Mouse (Mus musculus): Measurements from ENCODE around the gene Ccnl1. TPM values are rescaled to one million over a fixed set of nuclear protein-coding genes. Genes with fewer than 3 reads are reported as not detected.

Gene Ccnl1
- 82.6 and 88.2 TPM in 2 replicates for polyA plus RNA-seq (2015; fragmentation: Nextera tagmentation; extraction: Ambion mirVana)

GRCm38 (mm10) chr3:65958102-65958839 lies at the start of gene Ccnl1:
Gene Ccnl1, minus strand, starts transcription at chr3:65958249.
- WGBS: under 1% methylated on average over 68 of the region's 70 CpGs
- Histone ChIP-seq H3K27ac (peak within 1 kb of the TSS; percentile 100), H3K36me3 (ENCODE audit: insufficient read depth, low read length) (no peaks in the 10 kb centered on the region; the same call in 1 of the 2 replicates), H3K27me3 (ENCODE audit: insufficient read depth, low read length) (no peaks in the 10 kb centered on the region), H3K4me3 (replicated peaks; ENCODE audit: low read depth, low read length) (peak within 1 kb of the TSS; percentile 96), H3K9me3 (replicated peaks; ENCODE audit: low read length) (no peaks in the 10 kb centered on the region), H3K9ac (ENCODE audit: low read depth, low read length) (peak within 1 kb of the TSS; percentile 99), H3K4me1 (replicated peaks; ENCODE audit: insufficient read depth, low read length) (peaks cover 5% of the 10 kb centered on the region), H3K4me2 (ENCODE audit: low read length) (peak within 1 kb of the TSS; percentile 87)
- DNase-seq (ENCODE audit: low spot score) (peak; percentile 95), ATAC-seq (replicated peaks; ENCODE audit: low FRiP score, low read depth) (peak; percentile 96)
- TF ChIP-seq CTCF (IDR thresholded peaks at IDR 0.05; ENCODE audit: low read depth): no peak

- ATAC-seq (replicated peaks; ENCODE audit: low FRiP score, low read depth) (no peak), DNase-seq (ENCODE audit: low spot score) (no peak)
- no peaks in the 10 kb centered on the region for H3K4me1 ChIP-seq (replicated peaks; ENCODE audit: insufficient read depth, low read length)
- 82% methylated on average over 4 of the region's 4 CpGs for WGBS
- no peak overlapping the region for H3K4me3 ChIP-seq (replicated peaks; ENCODE audit: low read depth, low read length)
- no peak overlapping the region for H3K9ac ChIP-seq (ENCODE audit: low read depth, low read length)
- no peak overlapping the region for H3K4me2 ChIP-seq (ENCODE audit: low read length)
- H3K9me3 ChIP-seq (replicated peaks; ENCODE audit: low read length): no peaks in the 10 kb centered on the region
- no peaks in the 10 kb centered on the region for H3K27me3 ChIP-seq (ENCODE audit: insufficient read depth, low read length)
- no peaks in the 10 kb centered on the region for H3K36me3 ChIP-seq (ENCODE audit: insufficient read depth, low read length)
- TF ChIP-seq CTCF (IDR thresholded peaks at IDR 0.05; ENCODE audit: low read depth): no peak
- no peak overlapping the region for H3K27ac ChIP-seq
Measured at GRCm38 (mm10) chr3:66004989-66005388, 46.9 kb upstream of the Ccnl1 start.

GRCm38 (mm10) chr3:66004220-66004951 lies 46.3 kb upstream of the Ccnl1 start:
- 70% methylated on average over 7 of the region's 7 CpGs for WGBS
- DNase-seq (ENCODE audit: low spot score) (peak; percentile 81), ATAC-seq (replicated peaks; ENCODE audit: low FRiP score, low read depth) (no peak)
- no peak overlapping the region for H3K4me3 ChIP-seq (replicated peaks; ENCODE audit: low read depth, low read length)
- H3K36me3 ChIP-seq (ENCODE audit: insufficient read depth, low read length): no peaks in the 10 kb centered on the region
- no peak overlapping the region for H3K4me2 ChIP-seq (ENCODE audit: low read length)
- H3K27ac ChIP-seq: no peak overlapping the region
- TF ChIP-seq CTCF (IDR thresholded peaks at IDR 0.05; ENCODE audit: low read depth): peak; percentile 57; the same call in 1 of the 2 replicates
- no peaks in the 10 kb centered on the region for H3K9me3 ChIP-seq (replicated peaks; ENCODE audit: low read length)
- no peaks in the 10 kb centered on the region for H3K4me1 ChIP-seq (replicated peaks; ENCODE audit: insufficient read depth, low read length)
- no peaks in the 10 kb centered on the region for H3K27me3 ChIP-seq (ENCODE audit: insufficient read depth, low read length)
- no peak overlapping the region for H3K9ac ChIP-seq (ENCODE audit: low read depth, low read length)

GRCm38 (mm10) chr3:66000400-66000799 lies 42.4 kb upstream of the Ccnl1 start:
- H3K36me3 ChIP-seq (ENCODE audit: insufficient read depth, low read length): no peaks in the 10 kb centered on the region
- no peak for TF ChIP-seq CTCF (IDR thresholded peaks at IDR 0.05; ENCODE audit: low read depth)
- WGBS: 83% methylated on average over 2 of the region's 2 CpGs

GRCm38 (mm10) chr3:65997360-65998008 lies 39.4 kb upstream of the Ccnl1 start:
- no peaks in the 10 kb centered on the region for H3K36me3 ChIP-seq (ENCODE audit: insufficient read depth, low read length)
- 19% methylated on average over 7 of the region's 7 CpGs for WGBS
- H3K4me2 ChIP-seq (ENCODE audit: low read length): no peak overlapping the region
- H3K27me3 ChIP-seq (ENCODE audit: insufficient read depth, low read length): no peaks in the 10 kb centered on the region
- DNase-seq (ENCODE audit: low spot score) (peak; percentile 52), ATAC-seq (replicated peaks; ENCODE audit: low FRiP score, low read depth) (peak; percentile 60; the same call in 1 of the 2 replicates)
- no peak for TF ChIP-seq CTCF (IDR thresholded peaks at IDR 0.05; ENCODE audit: low read depth)
- no peak overlapping the region for H3K4me3 ChIP-seq (replicated peaks; ENCODE audit: low read depth, low read length)
- no peak overlapping the region for H3K9ac ChIP-seq (ENCODE audit: low read depth, low read length)
- no peak overlapping the region for H3K27ac ChIP-seq
- no peaks in the 10 kb centered on the region for H3K4me1 ChIP-seq (replicated peaks; ENCODE audit: insufficient read depth, low read length)
- no peaks in the 10 kb centered on the region for H3K9me3 ChIP-seq (replicated peaks; ENCODE audit: low read length)

More at GRCm38 (mm10) chr3:66000400-66000799, 42.4 kb upstream of the Ccnl1 start:
- DNase-seq (ENCODE audit: low spot score) (no peak), ATAC-seq (replicated peaks; ENCODE audit: low FRiP score, low read depth) (no peak)
- no peak overlapping the region for H3K4me2 ChIP-seq (ENCODE audit: low read length)
- no peaks in the 10 kb centered on the region for H3K4me1 ChIP-seq (replicated peaks; ENCODE audit: insufficient read depth, low read length)
- no peak overlapping the region for H3K9ac ChIP-seq (ENCODE audit: low read depth, low read length)
- H3K4me3 ChIP-seq (replicated peaks; ENCODE audit: low read depth, low read length): no peak overlapping the region
- no peak overlapping the region for H3K27ac ChIP-seq
- no peaks in the 10 kb centered on the region for H3K9me3 ChIP-seq (replicated peaks; ENCODE audit: low read length)
- H3K27me3 ChIP-seq (ENCODE audit: insufficient read depth, low read length): no peaks in the 10 kb centered on the region
